In the genomic region with DNA sequence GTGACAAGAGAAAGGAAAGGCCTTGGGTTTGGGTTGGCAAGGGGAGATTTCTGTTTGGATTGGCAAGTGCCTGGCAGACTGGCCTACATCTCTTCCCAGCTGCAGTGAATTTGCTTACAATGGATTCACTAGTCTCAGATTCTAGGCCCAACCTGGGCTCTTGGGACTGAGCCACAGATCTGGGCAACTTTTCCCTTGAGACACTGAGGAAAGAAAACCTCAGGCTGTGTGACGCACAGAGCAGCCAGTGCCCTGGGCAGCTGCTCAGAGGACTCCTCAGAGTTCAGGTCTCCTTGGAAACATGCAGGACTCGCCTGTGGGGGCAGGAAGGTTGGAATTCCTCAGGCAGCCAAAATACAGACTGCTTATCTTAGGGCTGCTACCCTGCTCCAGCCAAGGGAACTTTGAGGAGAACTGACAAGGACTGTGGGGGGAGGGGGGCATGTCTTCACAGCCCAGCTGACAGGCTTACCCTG, we compare ENCODE assay signal across 7 mouse cellular contexts. TPM values are rescaled to one million over a fixed set of nuclear protein-coding genes. Genes with fewer than 3 reads are reported as not detected.
A peak's percentile ranks its signal among the peaks of the same experiment; 100 is the strongest.
DNase-seq lines count a peak whose midpoint lies in the region; ATAC-seq and TF ChIP-seq lines count a peak whose summit lies in the region.

No protein-coding gene starts in this region.

- ATAC-seq in limb, embryonic 15.5 days (ENCODE audit: insufficient number of reproducible peaks, low FRiP score, low TSS enrichment, low read depth): 0 out of 2 replicates have a peak, but pooled peaks have one; percentile 46

- WGBS in limb, embryonic 15.5 days: 54% methylated on average over 2 of the region's 2 CpGs
- WGBS in thymus, adult 2 months: 89% methylated on average over 2 of the region's 2 CpGs

- H3K27me3 ChIP-seq in limb, embryonic 15.5 days: no peaks in the 10 kb centered on the region
- no peaks in the 10 kb centered on the region for H3K27me3 ChIP-seq in thymus, adult 2 months (ENCODE audit: control insufficient read depth, insufficient read depth, low read length)

- TF ChIP-seq CTCF in thymus, adult 2 months (IDR thresholded peaks at IDR 0.05; ENCODE audit: borderline replicate concordance, control insufficient read depth, extremely low read depth, insufficient read depth, low read length, poor library complexity): no peak

- no peak overlapping the region for H3K4me2 ChIP-seq in limb, embryonic 15.5 days

- intact Hi-C loops in heart, postnatal 10 days (cut with DNase I): loop anchor here (5.0 kb wide), 1 partner anchor 163 kb away; a partner anchor contains a TSS

- H3K36me3 ChIP-seq in limb, embryonic 15.5 days: peaks cover 76% of the 10 kb centered on the region
- H3K36me3 ChIP-seq in thymus, adult 2 months (ENCODE audit: control insufficient read depth, insufficient read depth, low read length): peaks cover 22% of the 10 kb centered on the region

- H3K9me3 ChIP-seq in limb, embryonic 15.5 days: no peaks in the 10 kb centered on the region

- no peak for TF ChIP-seq POLR2A in thymus, adult 2 months (IDR thresholded peaks at IDR 0.05; ENCODE audit: control insufficient read depth, extremely low read depth, insufficient read depth, low read length, poor library complexity)

- no peak overlapping the region for H3K27ac ChIP-seq in limb, embryonic 15.5 days
- no peak overlapping the region for H3K27ac ChIP-seq in thymus, adult 2 months (ENCODE audit: control insufficient read depth, insufficient read depth, low read length)

- DNase-seq in right cerebral cortex, postnatal 10 days (ENCODE audit: low spot score in 2 of 2): peak; percentile 31 to 41
- no peak for DNase-seq in right cerebral cortex, postnatal 25 days
- peak; percentile 17 for DNase-seq in embryo, embryonic 9.5 days (ENCODE audit: extremely low spot score)
- peak; percentile 68 to 74 for DNase-seq in heart, postnatal 10 days
- no peak for DNase-seq in thymus, adult 2 months
- DNase-seq in thymus, postnatal 14 days: no peak

- no peak overlapping the region for H3K4me3 ChIP-seq in limb, embryonic 15.5 days
- H3K4me3 ChIP-seq in thymus, adult 2 months (ENCODE audit: control insufficient read depth, insufficient read depth, low read length): no peak overlapping the region

- no peak overlapping the region for H3K9ac ChIP-seq in limb, embryonic 15.5 days

- peaks cover 17% of the 10 kb centered on the region for H3K4me1 ChIP-seq in limb, embryonic 15.5 days
- H3K4me1 ChIP-seq in thymus, adult 2 months (replicated peaks; ENCODE audit: control insufficient read depth, insufficient read depth, low read length): no peaks in the 10 kb centered on the region

RNA-seq across cellular contexts. Expression of a gene that starts 25.3 kb away (rescaled TPM):
- total RNA-seq in heart, postnatal 10 days (2021): 10 to 100 TPM; 36.7 to 42.3 TPM
- polyA plus RNA-seq in limb, embryonic 15.5 days (2015; fragmentation: Nextera tagmentation; extraction: Ambion mirVana): 26.2 and 29.5 TPM in 2 replicates
- polyA plus RNA-seq in thymus, adult 2 months (2012; rRNA removed): 17.3 TPM in 2 replicates

RNA-seq across cellular contexts. Expression of a gene that starts 25.6 kb away (rescaled TPM):
- total RNA-seq in heart, postnatal 10 days (2021): 100 to 1,000 TPM; 112 to 114 TPM
- polyA plus RNA-seq in limb, embryonic 15.5 days (2015; fragmentation: Nextera tagmentation; extraction: Ambion mirVana): 82.5 and 83.7 TPM in 2 replicates
- polyA plus RNA-seq in thymus, adult 2 months (2012; rRNA removed): 18.2 and 23.0 TPM in 2 replicates

Comparison
In these comparisons a context has a peak if more than half of its experiments do, and no peak if none do; other contexts are left out.
1. DNase-seq: peak in right cerebral cortex, postnatal 10 days (2 of 2), embryo, embryonic 9.5 days (single experiment) and heart, postnatal 10 days (2 of 2); none in right cerebral cortex, postnatal 25 days (single experiment), thymus, adult 2 months (single experiment) and thymus, postnatal 14 days (single experiment).